Mouse (Mus musculus): ENCODE data around the gene Agap1.

Agap1 gene

GRCm38 (mm10) chr1:89822431-89822830 is 367.8 kb downstream of the Agap1 start:
- in situ Hi-C loops (cut with MboI; ENCODE audit: low sequenced_read_pairs), result no loop called here

- in situ Hi-C loops (cut with MboI; ENCODE audit: low sequenced_read_pairs), result no loop called here
Measured at GRCm38 (mm10) chr1:89823036-89823435, 368.4 kb downstream of the Agap1 start.

DNA sequence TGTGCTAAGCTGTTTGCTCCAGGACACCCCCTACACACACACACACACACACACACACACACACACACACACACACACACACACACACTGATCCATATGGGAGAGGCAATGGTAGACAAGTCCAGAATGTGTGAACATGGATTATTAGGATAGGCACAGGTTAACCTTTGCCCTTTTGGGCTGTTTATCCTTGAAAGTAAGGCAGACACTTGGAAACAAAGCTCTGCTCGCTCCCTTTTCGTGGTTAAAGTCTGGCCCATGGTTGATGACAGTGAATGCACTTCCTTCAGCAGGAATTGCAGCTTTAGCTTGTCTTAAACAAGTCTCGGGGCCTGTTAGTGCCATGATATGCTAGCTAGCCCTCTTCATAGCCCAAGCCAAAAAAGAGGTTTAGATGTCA is 372.4 kb downstream of the Agap1 start:
- in situ Hi-C loops (cut with MboI; ENCODE audit: low sequenced_read_pairs), result no loop called here

GRCm38 (mm10) chr1:89831095-89831494 is 376.5 kb downstream of the Agap1 start:
- in situ Hi-C loops (cut with MboI; ENCODE audit: low sequenced_read_pairs), result no loop called here

DNA sequence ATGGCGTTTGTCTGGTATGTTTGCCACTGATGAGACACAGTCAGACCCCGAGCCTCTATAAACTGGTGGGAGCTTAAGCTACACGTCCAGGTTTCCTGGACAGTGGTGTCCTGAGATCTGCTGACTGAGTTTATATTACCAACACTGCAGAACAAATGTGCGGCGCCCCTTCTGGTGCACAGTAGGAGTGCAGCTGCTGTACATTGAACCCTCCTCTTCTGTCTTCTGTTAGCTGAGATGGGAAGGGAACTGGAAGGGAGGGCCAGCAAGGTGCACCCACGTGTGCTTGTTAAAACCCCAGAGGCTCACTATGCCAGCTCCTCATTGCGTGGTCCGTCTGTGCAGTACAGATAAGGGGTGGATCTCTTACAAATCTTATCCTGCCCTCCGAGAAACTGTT is 389.5 kb downstream of the Agap1 start:
- in situ Hi-C loops (cut with MboI; ENCODE audit: low sequenced_read_pairs), result no loop called here

GRCm38 (mm10) chr1:89845487-89845886 is 390.9 kb downstream of the Agap1 start:
- in situ Hi-C loops (cut with MboI; ENCODE audit: low sequenced_read_pairs), result no loop called here

GRCm38 (mm10) chr1:89846148-89846547 is 391.5 kb downstream of the Agap1 start:
- in situ Hi-C loops (cut with MboI; ENCODE audit: low sequenced_read_pairs), result no loop called here

DNA sequence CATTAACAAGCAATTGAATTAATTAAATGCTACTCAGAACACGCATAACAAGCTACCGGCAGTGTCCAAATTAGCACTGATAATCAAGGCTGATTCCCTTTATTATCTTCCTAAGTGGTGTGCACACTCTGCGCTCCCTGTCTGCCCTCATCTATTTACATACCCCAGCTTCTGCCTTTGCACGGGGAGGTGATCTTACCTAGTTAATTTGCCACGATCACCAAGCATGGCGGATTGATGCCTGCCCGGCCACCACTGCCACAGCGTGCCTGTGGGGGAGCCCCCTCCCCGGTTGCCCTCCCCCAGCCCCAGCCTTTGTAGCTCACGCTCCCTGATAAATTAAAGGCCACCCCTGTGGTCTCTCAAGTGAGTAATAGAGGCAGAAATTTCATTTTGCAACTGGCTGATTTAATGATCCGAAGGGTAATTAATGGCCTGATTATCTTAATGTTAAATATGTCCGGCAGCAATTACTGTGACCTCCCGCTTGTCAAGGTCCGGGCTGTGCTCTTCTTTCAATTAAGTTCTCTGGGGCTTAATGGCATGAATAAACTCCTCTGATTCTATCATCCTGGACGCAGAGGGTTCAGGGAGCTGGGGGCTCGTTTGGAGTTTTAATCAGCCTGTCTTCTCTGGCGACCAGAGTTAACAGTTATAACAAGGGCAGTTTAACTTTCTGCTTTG is 393.9 kb downstream of the Agap1 start:
- in situ Hi-C loops (cut with MboI; ENCODE audit: low sequenced_read_pairs), result no loop called here

DNA sequence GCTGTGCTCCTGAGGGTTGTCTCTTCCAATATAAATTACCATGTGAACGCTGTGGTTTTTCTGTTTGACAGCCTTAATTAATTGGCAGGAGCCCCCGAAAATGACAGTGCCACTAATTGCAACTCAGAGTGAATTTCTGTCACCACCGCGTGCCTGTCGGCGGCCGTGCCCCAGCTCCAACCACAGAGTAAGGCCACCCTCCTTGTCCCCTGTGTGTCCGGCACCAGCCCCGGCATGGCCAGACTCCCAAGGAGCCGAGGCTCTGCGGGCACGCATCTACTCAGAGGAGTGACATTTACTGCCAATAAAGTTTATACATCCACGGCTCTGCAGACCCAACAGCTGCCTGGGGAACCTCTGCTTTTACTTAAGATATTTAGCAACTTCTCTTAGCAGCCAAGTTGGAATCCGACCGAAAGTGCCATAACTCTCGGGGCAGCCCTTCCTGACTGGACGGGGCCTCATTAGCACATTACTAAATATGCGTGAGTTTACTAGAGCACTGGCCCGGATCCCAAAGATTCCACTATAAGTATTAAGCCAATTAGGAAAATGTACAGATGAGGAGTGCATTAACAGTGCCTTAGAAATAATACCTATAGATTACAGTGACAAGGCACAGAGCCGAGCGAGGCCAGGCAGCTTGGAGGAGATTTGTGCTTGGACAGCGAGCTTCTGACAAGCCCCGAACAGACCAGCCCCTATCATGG is 394.7 kb downstream of the Agap1 start:
- in situ Hi-C loops (cut with MboI; ENCODE audit: low sequenced_read_pairs), result no loop called here

- in situ Hi-C loops (cut with MboI; ENCODE audit: low sequenced_read_pairs), result no loop called here
Measured at GRCm38 (mm10) chr1:89849861-89850230, 395.2 kb downstream of the Agap1 start.

GRCm38 (mm10) chr1:89850681-89851414 is 396.2 kb downstream of the Agap1 start:
- in situ Hi-C loops (cut with MboI; ENCODE audit: low sequenced_read_pairs), result no loop called here

DNA sequence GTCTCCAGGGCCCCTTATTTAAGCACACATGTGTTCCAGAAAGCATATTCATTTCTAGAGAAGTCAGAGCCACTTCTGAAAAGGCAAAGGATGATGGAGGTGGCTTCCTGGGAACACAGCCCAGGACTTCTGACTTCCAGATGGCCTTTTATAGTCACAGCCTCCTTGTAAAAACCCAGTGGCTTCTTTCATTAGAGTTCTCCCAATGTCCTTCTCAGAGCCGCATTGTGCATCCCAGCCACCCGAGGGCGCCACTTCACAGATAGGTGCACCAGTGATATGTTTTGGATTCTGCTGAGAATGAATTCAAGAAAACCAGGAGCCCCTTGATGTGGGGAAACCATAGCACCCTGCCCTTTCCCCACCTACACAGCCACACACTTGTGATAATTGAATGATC is 404.6 kb downstream of the Agap1 start:
- in situ Hi-C loops (cut with MboI; ENCODE audit: low sequenced_read_pairs), result no loop called here

DNA sequence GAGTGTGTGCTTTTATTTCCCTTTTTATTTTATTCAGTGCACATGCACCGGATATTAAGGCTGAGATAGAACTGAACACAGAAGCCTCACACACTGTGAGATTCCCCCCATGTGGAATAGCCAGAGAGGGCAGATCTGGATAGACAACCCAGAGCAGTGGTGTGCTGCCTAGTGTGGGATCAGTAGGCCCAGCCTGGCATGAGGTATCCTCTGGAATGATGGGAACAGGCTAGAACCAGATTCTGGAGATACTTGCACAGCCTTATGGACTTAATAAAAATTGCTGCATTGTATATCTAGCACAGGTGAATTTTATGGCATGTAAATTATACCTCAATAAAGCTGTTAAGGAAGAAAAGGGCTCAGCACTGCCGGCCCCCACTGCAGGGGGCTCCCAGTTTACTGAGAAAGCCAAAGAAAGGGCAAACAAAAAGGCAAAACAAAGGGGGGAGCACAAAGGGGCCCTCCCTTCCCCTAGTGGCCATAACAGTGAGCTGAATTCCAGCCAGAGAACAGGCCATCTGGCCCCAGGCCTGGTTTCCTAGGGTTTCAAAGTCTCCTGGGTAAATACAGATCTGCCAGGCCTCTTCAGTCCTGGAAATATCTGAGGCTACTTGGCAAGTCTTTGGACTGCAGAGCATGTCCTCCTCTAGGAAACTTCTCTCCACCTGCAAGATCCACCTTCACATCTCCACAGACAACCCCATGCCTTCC is 405.6 kb downstream of the Agap1 start:
- in situ Hi-C loops (cut with MboI; ENCODE audit: low sequenced_read_pairs), result no loop called here

GRCm38 (mm10) chr1:89865787-89866186 is 411.2 kb downstream of the Agap1 start:
- in situ Hi-C loops (cut with MboI; ENCODE audit: low sequenced_read_pairs), result no loop called here

DNA sequence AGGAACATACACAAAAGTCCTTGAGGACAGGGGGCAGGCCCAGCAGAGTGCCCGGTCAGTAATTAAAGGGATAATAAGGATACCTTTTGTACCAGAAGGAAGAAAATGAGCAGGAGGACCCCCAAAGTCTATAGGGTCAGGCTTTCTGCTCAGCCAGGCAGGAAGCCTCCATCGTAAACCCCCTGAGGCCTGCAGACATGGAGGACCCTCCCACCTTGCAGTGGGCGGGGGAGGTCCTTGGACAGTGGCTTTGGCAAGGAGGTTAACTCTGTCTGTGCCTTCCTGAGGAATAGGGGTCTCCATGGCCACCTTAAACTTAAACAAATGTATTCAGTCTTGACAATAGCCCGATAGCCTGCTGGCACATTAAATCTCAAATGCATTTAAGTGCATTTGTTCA is 413.2 kb downstream of the Agap1 start:
- in situ Hi-C loops (cut with MboI; ENCODE audit: low sequenced_read_pairs), result no loop called here

- in situ Hi-C loops (cut with MboI; ENCODE audit: low sequenced_read_pairs), result no loop called here
Measured at GRCm38 (mm10) chr1:89870134-89870905, 415.7 kb downstream of the Agap1 start.

DNA sequence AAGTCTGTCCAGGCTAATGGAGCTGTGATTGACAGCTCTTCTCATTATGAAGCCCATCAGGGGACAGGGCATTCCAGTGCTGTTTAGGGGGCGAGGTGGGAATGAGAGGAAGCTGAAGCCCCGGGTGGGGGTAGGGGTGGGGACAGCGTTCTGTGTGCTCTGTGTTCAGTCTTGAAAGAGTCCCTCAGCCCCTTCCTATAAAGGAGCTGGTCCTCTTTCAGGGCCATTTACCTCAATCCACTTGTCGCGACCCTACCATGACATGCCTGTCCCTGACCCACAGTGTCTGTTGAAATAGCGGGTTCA is 416.3 kb downstream of the Agap1 start:
- in situ Hi-C loops (cut with MboI; ENCODE audit: low sequenced_read_pairs), result no loop called here

- in situ Hi-C loops (cut with MboI; ENCODE audit: low sequenced_read_pairs), result no loop called here
Measured at GRCm38 (mm10) chr1:89876346-89877072, 421.9 kb downstream of the Agap1 start.

DNA sequence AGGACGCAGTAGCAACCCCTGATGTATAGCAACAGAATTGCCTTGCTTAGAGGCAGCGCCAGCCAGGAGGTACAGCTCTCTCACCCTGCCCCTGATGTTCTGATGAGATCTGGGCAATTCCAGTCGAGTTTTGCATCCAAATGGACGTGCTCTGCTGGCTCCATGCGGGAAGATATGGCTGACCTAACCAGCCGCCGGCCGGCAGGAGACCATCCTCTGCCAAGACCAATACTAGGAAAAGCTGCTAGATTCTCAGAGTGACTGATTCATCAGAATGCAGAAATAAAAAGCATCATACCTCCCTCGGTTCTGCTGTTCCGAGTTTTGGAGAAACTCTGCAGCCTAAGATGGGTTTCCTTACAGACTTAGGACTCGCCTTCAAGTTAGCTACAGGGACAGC is 423.9 kb downstream of the Agap1 start:
- in situ Hi-C loops (cut with MboI; ENCODE audit: low sequenced_read_pairs), result no loop called here

- in situ Hi-C loops (cut with MboI; ENCODE audit: low sequenced_read_pairs), result no loop called here
Measured at GRCm38 (mm10) chr1:89880193-89880592, 425.6 kb downstream of the Agap1 start.

Measured in CH12F3 (cell line).